Mouse (Mus musculus): ENCODE results near the gene Abca9. TPM values are rescaled to one million over a fixed set of nuclear protein-coding genes. Genes with fewer than 3 reads are reported as not detected.

The Abca9 gene
- total RNA-seq (2014; rRNA removed) (8.5 and 9.8 TPM in 2 replicates), polyA plus RNA-seq (2015; fragmentation: Nextera tagmentation; extraction: Ambion mirVana) (2.3 and 2.4 TPM in 2 replicates)

GRCm38 (mm10) chr11:110167459-110168251 lies at the start of gene Abca9:
Gene Abca9, minus strand, starts transcription at chr11:110168196.
- Histone ChIP-seq H3K36me3 (ENCODE audit: insufficient read depth, low read length) (no peaks in the 10 kb centered on the region), H3K9ac (replicated peaks; ENCODE audit: low read length, poor library complexity, severe bottlenecking) (no peak within 1 kb of the TSS), H3K4me2 (ENCODE audit: low read depth, low read length, poor library complexity, severe bottlenecking) (no peak within 1 kb of the TSS), H3K27ac (ENCODE audit: low read depth, low read length) (no peak within 1 kb of the TSS), H3K9me3 (ENCODE audit: low read length) (no peaks in the 10 kb centered on the region), H3K4me3 (ENCODE audit: low read depth, low read length) (no peak within 1 kb of the TSS), H3K27me3 (ENCODE audit: insufficient read depth, low read length) (no peaks in the 10 kb centered on the region), H3K4me1 (ENCODE audit: insufficient read depth, low read length) (no peaks in the 10 kb centered on the region)
- ATAC-seq (ENCODE audit: low FRiP score), result no peak
- no peak for TF ChIP-seq CTCF (IDR thresholded peaks at IDR 0.05)
- 48% methylated on average over 12 of the region's 12 CpGs for WGBS
- peak; percentile 28 for DNase-seq (ENCODE audit: low spot score)

GRCm38 (mm10) chr11:110217118-110217517 lies 49.1 kb upstream of the Abca9 start:
- H3K9ac ChIP-seq (replicated peaks; ENCODE audit: low read length, poor library complexity, severe bottlenecking), result no peak overlapping the region
- ATAC-seq (ENCODE audit: low FRiP score), result no peak
- H3K36me3 ChIP-seq (ENCODE audit: insufficient read depth, low read length), result no peaks in the 10 kb centered on the region
- no peak for DNase-seq (ENCODE audit: low spot score)
- no peak overlapping the region for H3K27ac ChIP-seq (ENCODE audit: low read depth, low read length)
- H3K27me3 ChIP-seq (ENCODE audit: insufficient read depth, low read length), result no peaks in the 10 kb centered on the region
- H3K9me3 ChIP-seq (ENCODE audit: low read length), result no peaks in the 10 kb centered on the region
- H3K4me3 ChIP-seq (ENCODE audit: low read depth, low read length), result no peak overlapping the region
- TF ChIP-seq CTCF (IDR thresholded peaks at IDR 0.05), result no peak
- no peaks in the 10 kb centered on the region for H3K4me1 ChIP-seq (ENCODE audit: insufficient read depth, low read length)
- H3K4me2 ChIP-seq (ENCODE audit: low read depth, low read length, poor library complexity, severe bottlenecking), result no peak overlapping the region

- Histone ChIP-seq H3K9me3 (ENCODE audit: low read length) (0 out of 2 replicates have a peak, but pooled peaks cover 2% of the 10 kb centered on the region), H3K4me2 (ENCODE audit: low read depth, low read length, poor library complexity, severe bottlenecking) (no peak overlapping the region), H3K9ac (replicated peaks; ENCODE audit: low read length, poor library complexity, severe bottlenecking) (no peak overlapping the region), H3K36me3 (ENCODE audit: insufficient read depth, low read length) (no peaks in the 10 kb centered on the region), H3K27me3 (ENCODE audit: insufficient read depth, low read length) (no peaks in the 10 kb centered on the region), H3K4me3 (ENCODE audit: low read depth, low read length) (no peak overlapping the region), H3K27ac (ENCODE audit: low read depth, low read length) (no peak overlapping the region), H3K4me1 (ENCODE audit: insufficient read depth, low read length) (no peaks in the 10 kb centered on the region)
- WGBS, result 95% methylated on average over 5 of the region's 5 CpGs
- no peak for TF ChIP-seq CTCF (IDR thresholded peaks at IDR 0.05)
- DNase-seq (ENCODE audit: low spot score), result no peak
- no peak for ATAC-seq (ENCODE audit: low FRiP score)
Observed at GRCm38 (mm10) chr11:110203930-110204329, 35.9 kb upstream of the Abca9 start.

- Histone ChIP-seq H3K4me3 (ENCODE audit: low read depth, low read length) (no peak overlapping the region), H3K36me3 (ENCODE audit: insufficient read depth, low read length) (no peaks in the 10 kb centered on the region), H3K9ac (replicated peaks; ENCODE audit: low read length, poor library complexity, severe bottlenecking) (no peak overlapping the region), H3K9me3 (ENCODE audit: low read length) (0 out of 2 replicates have a peak, but pooled peaks cover 2% of the 10 kb centered on the region), H3K27me3 (ENCODE audit: insufficient read depth, low read length) (no peaks in the 10 kb centered on the region), H3K4me1 (ENCODE audit: insufficient read depth, low read length) (no peaks in the 10 kb centered on the region), H3K4me2 (ENCODE audit: low read depth, low read length, poor library complexity, severe bottlenecking) (no peak overlapping the region), H3K27ac (ENCODE audit: low read depth, low read length) (no peak overlapping the region)
- ATAC-seq (ENCODE audit: low FRiP score) (no peak), DNase-seq (ENCODE audit: low spot score) (no peak)
- no peak for TF ChIP-seq CTCF (IDR thresholded peaks at IDR 0.05)
- WGBS, result 84% methylated on average over 3 of the region's 3 CpGs
Observed at GRCm38 (mm10) chr11:110198882-110199281, 30.9 kb upstream of the Abca9 start.

DNA sequence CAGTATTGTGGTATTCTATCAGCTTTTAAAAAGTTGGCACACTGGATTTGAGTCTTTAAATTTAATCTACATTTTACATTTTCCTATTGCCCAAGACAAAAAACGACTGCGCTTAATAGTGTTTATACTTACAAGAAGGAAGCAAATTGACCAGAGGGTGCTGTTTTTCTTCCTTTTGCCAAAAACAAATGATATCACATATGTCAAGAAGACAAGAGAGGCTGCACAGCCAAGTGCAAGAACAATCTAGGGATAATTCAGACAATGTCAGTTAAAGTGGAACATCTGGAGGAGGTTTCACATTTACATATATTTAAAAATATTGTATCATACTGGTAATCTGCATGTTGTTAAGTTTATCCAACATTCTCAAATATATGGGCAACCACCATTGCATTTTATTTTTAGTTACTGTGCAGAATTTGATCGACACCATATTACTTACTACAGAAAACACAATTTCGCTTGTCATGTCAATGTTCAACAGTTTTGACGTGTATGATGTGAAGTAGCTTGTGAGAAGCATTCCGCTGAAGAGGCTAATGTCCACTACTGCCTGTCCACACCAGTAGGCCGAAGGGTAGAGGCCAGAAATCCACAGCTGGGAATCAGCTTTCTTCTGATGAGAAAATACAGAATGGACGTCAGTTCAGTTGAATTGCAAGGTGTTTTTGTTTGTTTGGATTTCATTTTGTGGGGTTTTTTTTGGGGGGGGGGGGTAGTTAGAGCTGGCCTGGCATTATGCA lies 28.7 kb upstream of the Abca9 start:
- WGBS, result 91% methylated on average over 8 of the region's 8 CpGs
- DNase-seq (ENCODE audit: low spot score), result no peak

DNA sequence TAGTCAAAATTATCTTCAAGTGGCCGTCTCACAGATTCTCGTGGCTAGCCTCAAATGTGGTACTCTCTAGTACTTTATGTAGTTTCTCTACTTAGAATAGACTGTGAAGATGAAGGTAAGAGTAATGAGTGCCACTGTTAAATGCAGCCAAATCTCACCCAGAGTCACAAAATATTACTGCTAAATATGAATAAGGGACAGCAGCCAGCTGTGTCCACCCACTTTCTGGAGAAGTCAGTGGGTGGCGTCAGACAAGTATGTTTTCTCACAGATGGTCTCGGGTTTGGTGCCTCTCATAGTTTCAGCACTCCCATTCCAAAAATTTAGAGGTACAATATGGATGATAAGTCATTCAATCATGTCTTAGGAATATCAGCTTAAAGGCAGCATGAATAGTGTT lies 27.3 kb upstream of the Abca9 start:
- no peak overlapping the region for H3K9ac ChIP-seq (replicated peaks; ENCODE audit: low read length, poor library complexity, severe bottlenecking)
- no peak for DNase-seq (ENCODE audit: low spot score)
- no peak overlapping the region for H3K4me3 ChIP-seq (ENCODE audit: low read depth, low read length)
- H3K27ac ChIP-seq (ENCODE audit: low read depth, low read length), result no peak overlapping the region
- H3K4me1 ChIP-seq (ENCODE audit: insufficient read depth, low read length), result no peaks in the 10 kb centered on the region
- no peaks in the 10 kb centered on the region for H3K27me3 ChIP-seq (ENCODE audit: insufficient read depth, low read length)
- 0 out of 2 replicates have a peak, but pooled peaks cover 2% of the 10 kb centered on the region for H3K9me3 ChIP-seq (ENCODE audit: low read length)
- ATAC-seq (ENCODE audit: low FRiP score), result no peak
- WGBS, result 92% methylated on average over 4 of the region's 4 CpGs
- H3K36me3 ChIP-seq (ENCODE audit: insufficient read depth, low read length), result no peaks in the 10 kb centered on the region
- TF ChIP-seq CTCF (IDR thresholded peaks at IDR 0.05), result no peak
- no peak overlapping the region for H3K4me2 ChIP-seq (ENCODE audit: low read depth, low read length, poor library complexity, severe bottlenecking)

More for the DNA sequence above, 28.7 kb upstream of the Abca9 start:
- H3K36me3 ChIP-seq (ENCODE audit: insufficient read depth, low read length), result no peaks in the 10 kb centered on the region
- H3K4me3 ChIP-seq (ENCODE audit: low read depth, low read length), result no peak overlapping the region
- no peak for TF ChIP-seq CTCF (IDR thresholded peaks at IDR 0.05)
- 0 out of 2 replicates have a peak, but pooled peaks cover 2% of the 10 kb centered on the region for H3K9me3 ChIP-seq (ENCODE audit: low read length)
- no peak overlapping the region for H3K9ac ChIP-seq (replicated peaks; ENCODE audit: low read length, poor library complexity, severe bottlenecking)
- ATAC-seq (ENCODE audit: low FRiP score), result no peak
- H3K4me2 ChIP-seq (ENCODE audit: low read depth, low read length, poor library complexity, severe bottlenecking), result no peak overlapping the region
- no peaks in the 10 kb centered on the region for H3K4me1 ChIP-seq (ENCODE audit: insufficient read depth, low read length)
- H3K27ac ChIP-seq (ENCODE audit: low read depth, low read length), result no peak overlapping the region
- H3K27me3 ChIP-seq (ENCODE audit: insufficient read depth, low read length), result no peaks in the 10 kb centered on the region
